Mouse (Mus musculus) limb, embryonic 15.5 days (tissue): Measurements from ENCODE around the gene Eya4. TPM values are rescaled to one million over a fixed set of nuclear protein-coding genes. Genes with fewer than 3 reads are reported as not detected.

ENCODE experiments used
- ATAC-seq: fragments of 200-750 bp; cut with Nextera tagmentation; 2 replicates; pipeline ENCODE4 v1.8.0; 2017; ENCODE audit warnings: low read depth, moderate TSS enrichment; ENCODE audit not compliant: insufficient number of reproducible peaks, low FRiP score, low TSS enrichment
- H3K27ac ChIP-seq: fragments of 300-500 bp; sonication (generic); 2 replicates; pipeline ENCODE4 v1.5.1; 2015; ENCODE audit warnings: moderate library complexity, mild to moderate bottlenecking, inconsistent platforms
- H3K27me3 ChIP-seq: fragments of 300-500 bp; sonication (generic); 2 replicates; pipeline ENCODE4 v1.6.1; 2015; ENCODE audit warnings: inconsistent platforms
- H3K36me3 ChIP-seq: fragments of 300-500 bp; sonication (generic); 2 replicates; pipeline ENCODE4 v1.6.1; 2015; ENCODE audit warnings: inconsistent platforms
- H3K4me1 ChIP-seq: fragments of 300-500 bp; sonication (generic); 2 replicates; pipeline ENCODE4 v1.6.1; 2015; ENCODE audit warnings: inconsistent platforms
- H3K4me2 ChIP-seq: fragments of 300-500 bp; sonication (generic); 2 replicates; pipeline ENCODE4 v1.6.1; 2015; ENCODE audit warnings: mild to moderate bottlenecking, inconsistent platforms
- H3K4me3 ChIP-seq: fragments of 300-500 bp; sonication (generic); 2 replicates; pipeline ENCODE4 v1.5.1; 2015; ENCODE audit warnings: mild to moderate bottlenecking, inconsistent platforms
- H3K9ac ChIP-seq: fragments of 300-500 bp; sonication (generic); 2 replicates; pipeline ENCODE4 v1.6.1; 2015; ENCODE audit warnings: inconsistent platforms
- H3K9me3 ChIP-seq: fragments of 300-500 bp; sonication (generic); 2 replicates; pipeline ENCODE4 v1.6.1; 2016; ENCODE audit warnings: inconsistent platforms
- WGBS: fragments of 180-500 bp; shearing (Covaris S2); methylation state at CpG from one replicate; pipeline ENCODE4 v1.1.7; 2015; 5-methylcytosine and 5-hydroxymethylcytosine counted together
- polyA plus RNA-seq: library from polyadenylated mRNA; unstranded; fragments of >200 nt; fragmentation: Nextera tagmentation; extraction: Ambion mirVana; gene quantifications from 2 replicates; pipeline ENCODE4 v1.2.1, GENCODE M21; 2015

Eya4 gene
- polyA plus RNA-seq, 1 experiment from 2014 or later, result 4.8 TPM

GRCm38 (mm10) chr10:23127151-23127550 lies 223.4 kb downstream of the Eya4 start:
- ATAC-seq, result no peak
- Histone ChIP-seq H3K4me3 (no peak overlapping the region), H3K9me3 (no peaks in the 10 kb centered on the region), H3K27me3 (no peaks in the 10 kb centered on the region), H3K9ac (no peak overlapping the region), H3K36me3 (no peaks in the 10 kb centered on the region), H3K4me2 (no peak overlapping the region), H3K4me1 (no peaks in the 10 kb centered on the region), H3K27ac (no peak overlapping the region)
- WGBS, result 83% methylated on average over 1 of the region's 1 CpGs

- H3K4me1 ChIP-seq, result no peaks in the 10 kb centered on the region
- no peak overlapping the region for H3K4me3 ChIP-seq
- no peaks in the 10 kb centered on the region for H3K9me3 ChIP-seq
- H3K27me3 ChIP-seq, result no peaks in the 10 kb centered on the region
- H3K4me2 ChIP-seq, result no peak overlapping the region
- no peak for ATAC-seq
- 86% methylated on average over 5 of the region's 5 CpGs for WGBS
- no peak overlapping the region for H3K27ac ChIP-seq
- H3K36me3 ChIP-seq, result no peaks in the 10 kb centered on the region
- H3K9ac ChIP-seq, result no peak overlapping the region
Observed at GRCm38 (mm10) chr10:23126529-23126928, 224.1 kb downstream of the Eya4 start.

- no peak overlapping the region for H3K4me2 ChIP-seq
- H3K9ac ChIP-seq, result no peak overlapping the region
- ATAC-seq, result no peak
- H3K27ac ChIP-seq, result no peak overlapping the region
- WGBS, result 25% methylated on average over 2 of the region's 2 CpGs
- no peaks in the 10 kb centered on the region for H3K9me3 ChIP-seq
- H3K4me1 ChIP-seq, result no peaks in the 10 kb centered on the region
- H3K36me3 ChIP-seq, result no peaks in the 10 kb centered on the region
- no peaks in the 10 kb centered on the region for H3K27me3 ChIP-seq
- H3K4me3 ChIP-seq, result no peak overlapping the region
Observed at GRCm38 (mm10) chr10:23120437-23120836, 230.1 kb downstream of the Eya4 start.

GRCm38 (mm10) chr10:23116786-23117410 lies 233.7 kb downstream of the Eya4 start:
- Histone ChIP-seq H3K4me2 (no peak overlapping the region), H3K9me3 (no peaks in the 10 kb centered on the region), H3K4me1 (no peaks in the 10 kb centered on the region), H3K27me3 (no peaks in the 10 kb centered on the region), H3K4me3 (no peak overlapping the region), H3K36me3 (no peaks in the 10 kb centered on the region), H3K9ac (no peak overlapping the region), H3K27ac (no peak overlapping the region)
- WGBS, result 31% methylated on average over 10 of the region's 10 CpGs
- no peak for ATAC-seq

GRCm38 (mm10) chr10:23116063-23116462 lies 234.5 kb downstream of the Eya4 start:
- no peak for ATAC-seq
- Histone ChIP-seq H3K4me1 (no peaks in the 10 kb centered on the region), H3K9ac (no peak overlapping the region), H3K4me2 (no peak overlapping the region), H3K9me3 (no peaks in the 10 kb centered on the region), H3K27ac (no peak overlapping the region), H3K27me3 (no peaks in the 10 kb centered on the region), H3K36me3 (no peaks in the 10 kb centered on the region), H3K4me3 (no peak overlapping the region)
- WGBS, result 82% methylated on average over 8 of the region's 8 CpGs

- WGBS, result 64% methylated on average over 3 of the region's 3 CpGs
- H3K9ac ChIP-seq, result no peak overlapping the region
Observed at GRCm38 (mm10) chr10:23115321-23115720, 235.3 kb downstream of the Eya4 start.

GRCm38 (mm10) chr10:23108122-23108521 lies 242.5 kb downstream of the Eya4 start:
- Histone ChIP-seq H3K9ac (no peak overlapping the region), H3K36me3 (no peaks in the 10 kb centered on the region), H3K4me1 (no peaks in the 10 kb centered on the region), H3K9me3 (no peaks in the 10 kb centered on the region), H3K4me2 (no peak overlapping the region), H3K4me3 (no peak overlapping the region), H3K27ac (no peak overlapping the region), H3K27me3 (no peaks in the 10 kb centered on the region)
- no peak for ATAC-seq
- WGBS, result 71% methylated on average over 4 of the region's 4 CpGs

More at GRCm38 (mm10) chr10:23115321-23115720, 235.3 kb downstream of the Eya4 start:
- Histone ChIP-seq H3K27me3 (no peaks in the 10 kb centered on the region), H3K4me1 (no peaks in the 10 kb centered on the region), H3K4me2 (no peak overlapping the region), H3K27ac (no peak overlapping the region), H3K4me3 (no peak overlapping the region), H3K36me3 (no peaks in the 10 kb centered on the region), H3K9me3 (no peaks in the 10 kb centered on the region)
- no peak for ATAC-seq

GRCm38 (mm10) chr10:23092517-23092916 lies 258.1 kb downstream of the Eya4 start:
- Histone ChIP-seq H3K27me3 (no peaks in the 10 kb centered on the region), H3K27ac (peak overlapping the region; percentile 38; the same call in 1 of the 2 replicates), H3K4me3 (no peak overlapping the region), H3K4me2 (no peak overlapping the region), H3K9me3 (no peaks in the 10 kb centered on the region), H3K4me1 (peaks cover 13% of the 10 kb centered on the region; the same call in 1 of the 2 replicates), H3K36me3 (no peaks in the 10 kb centered on the region), H3K9ac (no peak overlapping the region)
- no peak for ATAC-seq
- 51% methylated on average over 7 of the region's 7 CpGs for WGBS

GRCm38 (mm10) chr10:23091552-23091951 lies 259.0 kb downstream of the Eya4 start:
- ATAC-seq, result no peak
- Histone ChIP-seq H3K4me1 (peaks cover 13% of the 10 kb centered on the region; the same call in 1 of the 2 replicates), H3K4me2 (no peak overlapping the region), H3K36me3 (no peaks in the 10 kb centered on the region), H3K27me3 (no peaks in the 10 kb centered on the region), H3K9ac (no peak overlapping the region), H3K4me3 (no peak overlapping the region), H3K27ac (no peak overlapping the region), H3K9me3 (no peaks in the 10 kb centered on the region)
- WGBS, result 31% methylated on average over 3 of the region's 3 CpGs

- H3K4me3 ChIP-seq, result no peak overlapping the region
- H3K36me3 ChIP-seq, result no peaks in the 10 kb centered on the region
- peaks cover 13% of the 10 kb centered on the region; the same call in 1 of the 2 replicates for H3K4me1 ChIP-seq
- WGBS, result 78% methylated on average over 1 of the region's 1 CpGs
- no peak overlapping the region for H3K4me2 ChIP-seq
- H3K9ac ChIP-seq, result no peak overlapping the region
- no peaks in the 10 kb centered on the region for H3K27me3 ChIP-seq
- H3K27ac ChIP-seq, result no peak overlapping the region
- ATAC-seq, result no peak
- H3K9me3 ChIP-seq, result no peaks in the 10 kb centered on the region
Observed at GRCm38 (mm10) chr10:23090323-23090722, 260.3 kb downstream of the Eya4 start.

- 80% methylated on average over 6 of the region's 6 CpGs for WGBS
- Histone ChIP-seq H3K27me3 (no peaks in the 10 kb centered on the region), H3K4me2 (no peak overlapping the region), H3K4me1 (peaks cover 13% of the 10 kb centered on the region; the same call in 1 of the 2 replicates), H3K9me3 (no peaks in the 10 kb centered on the region), H3K9ac (no peak overlapping the region), H3K36me3 (no peaks in the 10 kb centered on the region), H3K4me3 (no peak overlapping the region), H3K27ac (no peak overlapping the region)
- no peak for ATAC-seq
Observed at GRCm38 (mm10) chr10:23089271-23089670, 261.3 kb downstream of the Eya4 start.

- H3K36me3 ChIP-seq, result no peaks in the 10 kb centered on the region
- H3K27me3 ChIP-seq, result no peaks in the 10 kb centered on the region
- ATAC-seq, result no peak
- H3K9me3 ChIP-seq, result no peaks in the 10 kb centered on the region
- no peak overlapping the region for H3K4me3 ChIP-seq
- H3K4me2 ChIP-seq, result no peak overlapping the region
- WGBS, result 28% methylated on average over 3 of the region's 3 CpGs
- no peak overlapping the region for H3K9ac ChIP-seq
- peaks cover 13% of the 10 kb centered on the region; the same call in 1 of the 2 replicates for H3K4me1 ChIP-seq
- no peak overlapping the region for H3K27ac ChIP-seq
Observed at GRCm38 (mm10) chr10:23088764-23089163, 261.8 kb downstream of the Eya4 start.
